Mouse (Mus musculus): ENCODE data around the gene Thrsp. TPM values are rescaled to one million over a fixed set of nuclear protein-coding genes. Genes with fewer than 3 reads are reported as not detected.
"Not testable (repeated sequence)": the region's sequence is repeated elsewhere in the genome, so short reads cannot be mapped to it uniquely, and the experiment has no call there.

Thrsp gene
- polyA plus RNA-seq (2015; fragmentation: Nextera tagmentation; extraction: Ambion mirVana): 0.32 and 0.68 TPM in 2 replicates

DNA sequence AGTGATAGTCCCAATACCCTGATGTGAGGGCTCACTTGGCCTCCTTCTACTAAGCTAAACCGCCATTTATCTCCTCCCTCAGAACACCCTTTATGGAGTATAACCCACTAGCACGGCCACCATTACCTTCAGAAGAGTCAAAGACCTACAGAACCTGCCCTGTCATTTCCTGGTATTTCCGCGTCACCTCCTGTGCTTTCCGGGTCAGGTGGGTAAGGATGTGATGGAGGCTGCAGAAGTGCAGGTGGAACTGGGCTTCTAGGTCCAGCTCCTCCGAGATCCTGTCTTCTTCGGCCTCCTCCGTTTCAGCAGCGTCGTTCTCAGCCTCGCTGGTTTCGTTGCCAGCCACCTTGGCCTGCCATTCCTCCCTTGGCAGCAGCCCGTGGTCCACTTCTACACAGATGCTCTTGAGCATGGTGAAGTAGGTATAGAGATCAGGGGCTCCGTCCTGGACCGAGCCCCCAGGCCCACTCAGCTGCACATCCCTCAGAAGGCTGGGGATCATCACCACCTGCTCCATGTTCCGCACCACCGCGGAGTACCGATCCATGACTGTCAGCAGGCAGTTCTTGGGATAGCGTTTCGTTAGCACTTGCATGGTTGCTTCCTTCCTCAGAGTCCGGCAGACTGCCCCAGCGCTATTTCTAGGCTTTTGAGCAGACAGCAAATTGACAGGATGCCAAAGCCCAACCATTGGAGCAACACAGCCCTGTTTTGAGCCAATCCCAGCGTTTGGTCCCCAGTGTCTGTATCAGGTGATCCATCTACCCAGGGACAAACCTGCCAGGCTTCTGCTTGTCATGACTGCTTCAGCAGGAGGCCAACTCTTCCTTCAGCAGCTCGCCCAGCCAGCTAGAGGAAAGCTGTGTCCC is at the start of gene Thrsp:
Gene Thrsp (minus strand): TSS at position 825 of the 872 bp plus-strand sequence.
- Histone ChIP-seq H3K36me3 (replicated peaks) (no peaks in the 10 kb centered on the region), H3K4me3 (replicated peaks) (no peak within 1 kb of the TSS), H3K27ac (replicated peaks) (no peak within 1 kb of the TSS), H3K9me3 (replicated peaks) (no peaks in the 10 kb centered on the region), H3K4me1 (replicated peaks) (no peaks in the 10 kb centered on the region), H3K9ac (no peak within 1 kb of the TSS), H3K27me3 (no peaks in the 10 kb centered on the region), H3K4me2 (no peak within 1 kb of the TSS)
- no peak for ATAC-seq (ENCODE audit: insufficient read depth)
- 63% methylated on average over 25 of the region's 25 CpGs for WGBS (ENCODE audit: insufficient replicate concordance)

DNA sequence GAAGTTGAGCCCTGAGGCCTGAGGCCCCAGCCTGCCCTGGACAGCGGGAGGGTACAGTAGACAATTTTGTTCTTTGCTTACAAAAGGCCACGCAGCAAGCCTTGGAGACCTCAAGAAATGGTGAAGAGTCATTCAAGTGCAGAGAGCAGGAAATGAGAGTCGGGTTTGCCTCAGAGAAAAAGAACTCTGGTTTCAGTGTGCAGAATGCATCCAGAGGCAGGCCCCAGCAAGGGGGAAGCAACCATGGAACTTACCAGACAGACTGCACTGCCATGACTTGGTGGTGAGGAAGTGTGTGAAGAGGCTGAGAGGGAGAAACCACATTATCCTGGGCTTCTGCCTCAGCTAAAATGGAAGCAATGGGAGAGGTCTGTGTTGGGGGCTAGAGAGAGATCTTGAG is 38.0 kb upstream of the Thrsp start:
- 48% methylated on average over 3 of the region's 3 CpGs for WGBS (ENCODE audit: insufficient replicate concordance)
- peaks cover 44% of the 10 kb centered on the region for H3K4me1 ChIP-seq (replicated peaks)
- no peaks in the 10 kb centered on the region for H3K27me3 ChIP-seq
- H3K27ac ChIP-seq (replicated peaks): 0 out of 2 replicates have a peak overlapping the region, but pooled peaks have one; percentile 24
- no peaks in the 10 kb centered on the region for H3K9me3 ChIP-seq (replicated peaks)
- no peak for ATAC-seq (ENCODE audit: insufficient read depth)
- no peak overlapping the region for H3K9ac ChIP-seq
- H3K4me2 ChIP-seq: peak overlapping the region; percentile 91
- H3K4me3 ChIP-seq (replicated peaks): no peak overlapping the region
- H3K36me3 ChIP-seq (replicated peaks): peaks cover 37% of the 10 kb centered on the region

DNA sequence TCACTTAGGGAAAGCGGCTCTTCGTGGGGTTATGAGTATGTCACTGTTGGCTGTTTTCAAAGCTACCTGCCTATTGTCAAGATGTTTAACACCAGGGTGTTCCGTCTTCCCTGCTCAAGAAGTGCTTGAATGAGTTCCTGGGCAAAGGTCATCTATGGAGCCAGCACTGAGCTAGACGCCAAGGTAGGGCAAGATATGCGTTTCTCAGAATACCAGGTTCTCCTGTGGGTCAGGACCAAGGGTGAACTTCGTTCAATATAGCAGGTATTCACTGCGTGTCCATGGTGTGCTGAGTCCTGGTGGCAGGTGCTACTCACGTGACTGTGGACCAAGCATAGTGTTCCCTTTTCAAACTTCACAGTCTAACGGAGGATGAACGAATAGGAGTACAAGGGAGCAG is 37.3 kb upstream of the Thrsp start:
- no peak for ATAC-seq (ENCODE audit: insufficient read depth)
- Histone ChIP-seq H3K4me2 (peak overlapping the region; percentile 91), H3K36me3 (replicated peaks) (peaks cover 30% of the 10 kb centered on the region), H3K27me3 (no peaks in the 10 kb centered on the region), H3K4me3 (replicated peaks) (peak overlapping the region; percentile 83), H3K9me3 (replicated peaks) (no peaks in the 10 kb centered on the region), H3K4me1 (replicated peaks) (peaks cover 44% of the 10 kb centered on the region), H3K27ac (replicated peaks) (peak overlapping the region; percentile 48; the same call in 1 of the 2 replicates), H3K9ac (peak overlapping the region; percentile 30)
- 85% methylated on average over 10 of the region's 10 CpGs for WGBS (ENCODE audit: insufficient replicate concordance)

DNA sequence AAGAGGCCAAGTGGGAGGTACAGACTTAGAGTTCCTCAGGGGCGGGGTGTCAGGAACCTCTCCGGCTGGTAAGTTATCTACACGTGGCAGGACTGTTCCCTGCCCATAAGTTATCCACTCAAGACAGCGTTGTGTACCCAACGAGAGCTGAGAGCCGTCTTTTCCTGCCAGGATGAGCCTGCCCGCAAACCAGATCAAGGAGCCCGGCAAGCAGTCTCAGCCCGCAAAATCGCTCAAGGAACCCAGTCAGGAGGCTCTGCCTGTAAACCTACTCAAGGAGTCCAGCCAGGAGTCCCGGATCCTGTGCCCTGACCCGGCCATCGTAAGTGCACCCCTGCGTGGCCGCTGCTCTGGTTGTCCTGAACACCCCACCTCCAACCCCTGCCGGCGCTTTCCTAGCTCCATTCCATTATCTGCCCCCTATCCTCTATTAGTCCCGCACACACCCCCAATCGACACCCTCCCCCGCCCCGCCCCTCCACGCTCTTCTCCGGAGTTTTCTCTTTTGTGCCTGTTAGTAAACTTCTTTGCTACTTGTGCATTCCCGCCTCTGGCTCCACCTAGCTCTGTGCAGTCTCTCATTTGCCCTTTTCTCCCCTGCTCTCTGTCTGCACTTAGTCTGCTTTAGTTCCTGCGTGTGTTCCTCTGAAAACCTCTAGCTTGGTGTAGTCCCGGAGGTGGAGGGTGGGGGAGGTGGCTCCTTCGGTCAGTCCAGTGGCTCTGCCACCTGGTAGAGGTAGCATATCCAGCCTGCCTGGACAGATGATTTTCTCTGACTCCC is 35.8 kb upstream of the Thrsp start:
- 1% methylated on average over 27 of the region's 27 CpGs for WGBS (ENCODE audit: insufficient replicate concordance)
- peak overlapping the region; percentile 99 for H3K27ac ChIP-seq (replicated peaks)

DNA sequence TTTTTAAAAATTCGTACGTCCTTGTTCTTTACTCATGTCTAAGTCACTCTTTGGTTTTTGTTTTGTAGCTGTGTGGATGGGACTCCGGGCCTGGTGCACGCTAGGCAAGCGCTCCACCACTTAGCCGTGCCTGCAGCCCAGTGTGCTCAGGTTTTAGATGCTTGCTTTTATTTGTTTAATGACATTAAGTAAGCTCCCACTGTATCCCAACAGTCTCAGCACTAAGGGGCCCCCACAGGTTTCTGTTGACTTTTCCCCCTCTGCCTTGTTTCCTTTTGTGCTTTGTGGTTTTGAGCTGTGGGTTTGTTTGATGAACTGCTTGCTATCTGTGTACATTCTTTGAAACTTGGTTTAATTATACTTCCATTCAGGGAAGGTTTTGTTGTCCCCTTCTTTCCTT is 34.7 kb upstream of the Thrsp start:
- Histone ChIP-seq H3K27ac (replicated peaks) (peak overlapping the region; percentile 99), H3K9ac (no peak overlapping the region), H3K4me3 (replicated peaks) (no peak overlapping the region), H3K4me2 (peak overlapping the region; percentile 91), H3K9me3 (replicated peaks) (no peaks in the 10 kb centered on the region; the same call in 1 of the 2 replicates), H3K36me3 (replicated peaks) (0 out of 2 replicates have a peak, but pooled peaks cover 11% of the 10 kb centered on the region), H3K27me3 (no peaks in the 10 kb centered on the region), H3K4me1 (replicated peaks) (peaks cover 44% of the 10 kb centered on the region)
- WGBS (ENCODE audit: insufficient replicate concordance): 44% methylated on average over 6 of the region's 6 CpGs
- ATAC-seq (ENCODE audit: insufficient read depth): no peak

More for the DNA sequence above, 35.8 kb upstream of the Thrsp start:
- H3K4me2 ChIP-seq: peak overlapping the region; percentile 91
- H3K9ac ChIP-seq: peak overlapping the region; percentile 81
- ATAC-seq (ENCODE audit: insufficient read depth): peak; percentile 99
- peaks cover 23% of the 10 kb centered on the region for H3K36me3 ChIP-seq (replicated peaks)
- peak overlapping the region; percentile 83 for H3K4me3 ChIP-seq (replicated peaks)
- no peaks in the 10 kb centered on the region for H3K27me3 ChIP-seq
- H3K9me3 ChIP-seq (replicated peaks): no peaks in the 10 kb centered on the region; the same call in 1 of the 2 replicates
- peaks cover 44% of the 10 kb centered on the region for H3K4me1 ChIP-seq (replicated peaks)

DNA sequence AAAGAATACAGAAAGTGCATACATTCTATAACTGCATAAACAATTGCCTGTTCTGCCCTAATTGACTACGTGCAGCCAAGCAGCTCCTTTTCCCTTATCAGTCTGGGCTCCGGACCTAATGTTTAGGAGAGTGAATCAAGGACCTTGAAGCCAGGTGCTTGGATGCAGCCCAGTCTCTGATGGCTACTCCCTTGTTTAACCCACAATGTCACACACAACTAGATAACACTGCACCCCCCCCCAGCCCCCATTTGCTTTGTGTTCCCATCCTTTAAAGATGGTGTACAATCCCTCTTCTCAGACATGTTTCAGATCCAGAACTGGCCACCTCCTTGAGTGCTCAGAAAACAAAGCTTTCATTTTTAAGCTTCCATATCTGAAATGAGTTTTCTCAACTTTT is 33.5 kb upstream of the Thrsp start, which contains the start of gene Kctd14:
Gene Kctd14 (plus strand): TSS at position 301 of the 400 bp plus-strand sequence.
- not testable (repeated sequence) for ATAC-seq (ENCODE audit: insufficient read depth); H3K36me3 ChIP-seq (replicated peaks); H3K9ac ChIP-seq; H3K4me3 ChIP-seq (replicated peaks); H3K27me3 ChIP-seq; H3K9me3 ChIP-seq (replicated peaks)
- Histone ChIP-seq H3K4me2 (peak within 1 kb of the TSS; percentile 91), H3K4me1 (replicated peaks) (peaks cover 40% of the 10 kb centered on the region), H3K27ac (replicated peaks) (peak within 1 kb of the TSS; percentile 99)
- 34% methylated on average over 2 of the region's 2 CpGs for WGBS (ENCODE audit: insufficient replicate concordance)

DNA sequence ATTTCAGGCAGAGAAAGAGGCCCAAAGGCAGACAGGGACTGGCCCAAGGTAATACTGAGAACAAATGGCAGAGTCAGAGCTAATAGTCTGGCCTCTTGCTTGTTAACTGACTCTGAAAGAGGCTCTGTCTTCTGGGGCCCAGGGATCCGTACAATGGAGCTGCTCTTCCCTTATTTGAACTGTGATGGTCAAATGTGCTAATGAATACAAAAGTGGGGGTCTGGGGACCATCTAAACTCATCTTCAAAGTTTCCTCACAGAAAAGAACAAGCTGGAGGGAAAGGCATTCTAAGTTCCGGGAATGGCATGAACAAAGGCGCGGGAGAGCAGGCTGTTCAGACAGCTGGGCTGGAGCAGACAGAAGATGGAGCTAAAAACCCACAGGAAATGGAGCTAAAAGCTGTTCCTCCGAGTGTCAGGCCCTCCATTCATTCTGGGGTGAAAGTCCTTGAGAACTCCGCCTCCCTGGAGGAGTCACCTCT is 29.6 kb upstream of the Thrsp start:
- Histone ChIP-seq H3K4me1 (replicated peaks) (peaks cover 11% of the 10 kb centered on the region), H3K27ac (replicated peaks) (no peak overlapping the region), H3K4me2 (no peak overlapping the region), H3K4me3 (replicated peaks) (no peak overlapping the region), H3K27me3 (no peaks in the 10 kb centered on the region), H3K36me3 (replicated peaks) (no peaks in the 10 kb centered on the region), H3K9me3 (replicated peaks) (no peaks in the 10 kb centered on the region; the same call in 1 of the 2 replicates), H3K9ac (no peak overlapping the region)
- WGBS (ENCODE audit: insufficient replicate concordance): 50% methylated on average over 6 of the region's 6 CpGs
- ATAC-seq (ENCODE audit: insufficient read depth): no peak

DNA sequence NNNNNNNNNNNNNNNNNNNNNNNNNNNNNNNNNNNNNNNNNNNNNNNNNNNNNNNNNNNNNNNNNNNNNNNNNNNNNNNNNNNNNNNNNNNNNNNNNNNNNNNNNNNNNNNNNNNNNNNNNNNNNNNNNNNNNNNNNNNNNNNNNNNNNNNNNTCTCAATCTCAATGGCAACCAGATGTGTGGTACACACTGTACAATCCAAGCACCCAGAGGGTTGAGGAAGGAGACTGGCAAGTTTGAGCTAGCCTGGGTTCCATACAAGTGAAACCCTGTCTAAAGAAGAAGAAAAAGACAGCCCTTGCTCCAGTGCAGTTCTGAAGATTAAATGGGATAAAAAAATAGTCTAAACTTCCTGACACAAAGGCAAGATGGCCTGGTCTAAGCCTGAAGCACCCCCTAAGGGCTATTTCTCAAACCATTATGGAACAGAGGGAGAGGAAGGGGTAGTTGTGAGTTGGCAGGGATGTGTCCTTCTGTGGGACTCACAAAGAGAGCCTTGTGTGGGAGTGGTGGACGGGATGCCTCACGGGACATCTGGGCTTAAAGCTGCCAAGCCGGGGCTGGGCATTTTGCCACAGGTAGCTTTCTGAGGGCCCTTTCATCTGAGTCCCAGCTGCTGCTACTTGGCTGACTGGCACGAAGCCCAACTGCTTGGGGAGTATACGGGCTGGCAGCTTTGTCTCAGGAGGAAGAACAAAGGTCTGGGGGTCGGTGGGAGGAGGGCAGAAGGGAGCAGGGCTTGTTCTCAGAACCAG is 28.8 kb upstream of the Thrsp start:
- no peak overlapping the region for H3K9ac ChIP-seq
- peaks cover 4% of the 10 kb centered on the region for H3K4me1 ChIP-seq (replicated peaks)
- 60% methylated on average over 6 of the region's 6 CpGs for WGBS (ENCODE audit: insufficient replicate concordance)
- no peaks in the 10 kb centered on the region for H3K27me3 ChIP-seq
- ATAC-seq (ENCODE audit: insufficient read depth): no peak
- H3K4me2 ChIP-seq: no peak overlapping the region
- no peak overlapping the region for H3K27ac ChIP-seq (replicated peaks)
- no peak overlapping the region for H3K4me3 ChIP-seq (replicated peaks)
- H3K36me3 ChIP-seq (replicated peaks): no peaks in the 10 kb centered on the region
- H3K9me3 ChIP-seq (replicated peaks): peaks cover 3% of the 10 kb centered on the region; the same call in 1 of the 2 replicates

DNA sequence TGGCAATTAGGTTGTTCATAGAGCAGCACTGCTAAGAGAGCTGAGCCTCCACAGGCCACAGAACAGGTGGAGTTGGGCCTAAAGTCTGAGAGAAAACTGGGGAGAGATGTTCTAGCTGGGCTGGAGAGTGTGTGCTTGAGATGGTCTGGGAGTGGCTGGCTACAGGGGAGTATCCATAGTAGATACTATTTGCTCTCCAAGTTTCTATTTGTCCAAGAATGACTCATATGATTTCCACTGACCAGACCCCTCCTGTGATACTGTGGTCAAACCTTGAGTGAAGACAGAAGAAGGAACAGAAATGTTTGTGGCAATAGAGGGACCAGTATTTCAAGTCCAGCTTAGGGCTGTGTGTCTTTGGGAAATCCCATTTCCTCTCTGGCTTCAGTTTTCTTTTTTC is 21.5 kb upstream of the Thrsp start:
- ATAC-seq (ENCODE audit: insufficient read depth): no peak
- no peaks in the 10 kb centered on the region for H3K36me3 ChIP-seq (replicated peaks)
- no peak overlapping the region for H3K9ac ChIP-seq
- H3K9me3 ChIP-seq (replicated peaks): 0 out of 2 replicates have a peak, but pooled peaks cover 6% of the 10 kb centered on the region
- H3K27ac ChIP-seq (replicated peaks): no peak overlapping the region
- no peaks in the 10 kb centered on the region for H3K27me3 ChIP-seq
- H3K4me2 ChIP-seq: no peak overlapping the region
- no peaks in the 10 kb centered on the region for H3K4me1 ChIP-seq (replicated peaks)
- no peak overlapping the region for H3K4me3 ChIP-seq (replicated peaks)

DNA sequence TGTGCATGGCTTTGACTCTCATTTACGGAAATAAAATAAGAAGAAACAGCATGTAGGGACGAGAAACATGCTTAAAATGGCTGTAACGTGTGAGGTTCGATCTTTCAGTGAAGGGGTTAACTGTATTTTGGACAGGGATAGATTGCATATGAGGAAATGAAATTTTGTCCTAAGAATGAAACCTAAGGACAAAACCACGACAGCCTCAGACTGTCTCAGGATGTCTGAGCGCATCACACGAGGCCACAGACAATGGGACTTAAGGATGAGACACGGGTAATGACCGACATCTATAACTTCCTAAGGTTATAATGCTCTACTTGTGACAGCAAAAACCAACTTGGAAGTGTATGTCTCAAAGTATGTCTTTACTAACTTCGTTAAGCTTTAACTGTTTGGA is 17.0 kb upstream of the Thrsp start:
- ATAC-seq (ENCODE audit: insufficient read depth): no peak
- Histone ChIP-seq H3K27me3 (no peaks in the 10 kb centered on the region), H3K4me1 (replicated peaks) (no peaks in the 10 kb centered on the region; the same call in 1 of the 2 replicates), H3K9me3 (replicated peaks) (no peaks in the 10 kb centered on the region), H3K4me2 (no peak overlapping the region), H3K4me3 (replicated peaks) (no peak overlapping the region), H3K27ac (replicated peaks) (no peak overlapping the region), H3K9ac (no peak overlapping the region), H3K36me3 (replicated peaks) (no peaks in the 10 kb centered on the region)
- 61% methylated on average over 10 of the region's 10 CpGs for WGBS (ENCODE audit: insufficient replicate concordance)
